Mouse (Mus musculus): ENCODE data around the gene Rasgrp1. TPM values are rescaled to one million over a fixed set of nuclear protein-coding genes. Genes with fewer than 3 reads are reported as not detected.
A peak's percentile ranks its signal among the peaks of the same experiment; 100 is the strongest.

The Rasgrp1 gene
- total and polyA plus RNA-seq, 3 experiments, result 0.38 to 0.83 (median 0.42) TPM

DNA sequence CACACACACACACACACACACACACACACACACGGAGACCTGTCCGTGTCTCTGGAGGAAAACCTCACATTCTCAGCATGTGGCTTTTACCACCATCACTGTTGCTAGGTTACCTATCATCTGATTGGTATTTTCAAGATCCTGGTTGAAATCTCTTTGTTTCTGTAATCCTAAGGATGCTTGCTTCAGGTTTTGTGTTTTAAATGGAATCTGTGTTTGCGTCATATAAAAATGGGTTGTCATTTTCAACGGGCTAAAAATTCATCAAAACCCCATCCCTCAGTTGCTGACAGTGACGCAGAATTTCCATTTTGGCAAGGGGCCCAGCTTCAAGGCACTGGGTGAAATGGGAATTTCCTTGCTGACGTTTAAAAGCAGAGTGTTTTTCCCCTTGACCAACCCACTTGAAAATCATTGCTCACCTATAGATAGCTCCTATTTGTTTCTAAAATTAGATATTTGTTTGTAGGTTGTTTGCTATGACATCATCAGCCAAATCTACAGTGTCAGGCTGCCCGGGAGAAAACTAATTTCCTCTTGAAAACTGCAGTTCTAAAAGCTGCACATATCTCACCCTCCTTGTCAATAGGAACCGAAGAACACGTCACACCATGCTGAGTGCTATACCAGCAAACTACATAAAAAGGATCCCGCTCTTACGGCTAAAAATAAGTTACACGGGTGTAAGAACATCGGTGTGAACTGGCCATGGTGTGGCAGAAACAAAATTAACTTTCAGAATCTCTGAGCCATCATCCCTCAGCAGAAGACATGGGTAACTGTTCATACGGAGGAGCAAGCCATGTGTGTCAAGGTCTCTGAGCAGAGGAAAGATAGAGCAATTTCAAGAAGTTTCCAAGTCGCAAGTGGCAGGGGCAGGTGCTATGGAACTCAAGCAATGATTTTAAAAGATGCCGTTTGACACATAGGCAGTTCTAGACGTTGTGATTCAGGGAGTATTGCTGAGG, 47.4 kb upstream of the Rasgrp1 start (continued):
- TF ChIP-seq TCF12 (IDR thresholded peaks at IDR 0.05; ENCODE audit: low read depth, low read length) (no peak), SIN3A (IDR thresholded peaks at IDR 0.05; ENCODE audit: low read length) (peak; percentile 41; the same call in 1 of the 2 replicates), ZNF384 (IDR thresholded peaks at IDR 0.05; ENCODE audit: low read depth, low read length) (no peak), CHD2 (IDR thresholded peaks at IDR 0.05; ENCODE audit: low read length) (0 out of 2 replicates have a peak, but pooled peaks have one; percentile 7), BHLHE40 (IDR thresholded peaks at IDR 0.05; ENCODE audit: low read depth, low read length) (peak; percentile 18; the same call in 1 of the 2 replicates), MAZ (IDR thresholded peaks at IDR 0.05; ENCODE audit: low read depth, low read length) (no peak), E2F4 (IDR thresholded peaks at IDR 0.05; ENCODE audit: insufficient replicate concordance, low read depth, low read length) (no peak), USF1 (IDR thresholded peaks at IDR 0.05; ENCODE audit: low read depth, low read length) (no peak), ZMIZ1 (IDR thresholded peaks at IDR 0.05; ENCODE audit: low read depth, low read length) (no peak), POLR2AphosphoS2 (IDR thresholded peaks at IDR 0.05; ENCODE audit: low read depth, low read length) (no peak), CTCF (conservative IDR thresholded peaks at IDR 0.05 in 1 of 2, IDR thresholded peaks at IDR 0.05 in 1 of 2; ENCODE audit: low read depth in 2 of 2, low read length in 2 of 2) (no peak), IRF4 (IDR thresholded peaks at IDR 0.05; ENCODE audit: low read depth, low read length) (no peak; the same call in 1 of the 2 replicates), NRF1 (IDR thresholded peaks at IDR 0.05; ENCODE audit: low read depth, low read length) (0 out of 2 replicates have a peak, but pooled peaks have one; percentile 10)

DNA sequence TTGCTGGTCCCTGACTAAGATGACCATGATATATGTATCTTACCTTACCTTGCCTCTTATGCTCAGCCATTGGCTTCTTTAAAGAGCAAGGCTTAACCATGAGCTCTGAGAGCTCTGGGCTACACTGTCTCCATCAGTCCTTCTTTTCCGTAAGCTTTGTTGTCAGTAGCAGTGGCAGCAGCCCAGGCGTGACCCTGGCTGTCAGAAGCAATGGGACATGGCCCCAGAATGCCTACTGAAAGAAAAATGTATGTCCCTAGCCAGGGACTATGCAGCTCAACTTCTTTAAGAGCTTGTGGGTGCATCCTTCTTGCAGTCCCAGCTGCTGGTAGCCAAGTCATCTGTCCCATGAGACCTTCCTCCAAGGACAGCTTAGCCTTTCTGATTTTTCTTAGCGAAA, 46.7 kb upstream of the Rasgrp1 start:
- Histone ChIP-seq H3K4me1 (ENCODE audit: control insufficient read depth in 1 of 2, insufficient read depth in 2 of 2) (peaks cover 14 to 64% of the 10 kb centered on the region in 2 experiments; a peak in 3 of 4 replicates), H3K36me3 (replicated peaks in 1 of 2; ENCODE audit: control insufficient read depth in 1 of 2, insufficient read depth in 1 of 2, low read length in 1 of 2) (no peaks in the 10 kb centered on the region), H3K79me2 (replicated peaks; ENCODE audit: control insufficient read depth, extremely low read depth, insufficient read depth, poor library complexity, severe bottlenecking) (no peaks in the 10 kb centered on the region), H3K9ac (ENCODE audit: insufficient read depth, low read depth) (no peak overlapping the region), H3K27me3 (replicated peaks) (no peaks in the 10 kb centered on the region), H3K27ac (ENCODE audit: insufficient read depth, low read depth) (no peak overlapping the region), H3K4me2 (ENCODE audit: insufficient read depth, low read depth, poor library complexity, severe bottlenecking) (peak overlapping the region; percentile 70), H3K9me3 (replicated peaks; ENCODE audit: low read length) (no peaks in the 10 kb centered on the region), H3K4me3 (replicated peaks in 1 of 3; ENCODE audit: low read depth in 2 of 3, low read length in 2 of 3, poor library complexity in 1 of 3) (no peak overlapping the region)
- peak; percentile 24 for DNase-seq (ENCODE audit: extremely low read depth)
- in situ Hi-C loops (cut with MboI; ENCODE audit: low pct_ligation_motif_present, low pct_unique_long_range_greater_than_20kb, low sequenced_read_pairs), result no loop called here
- TF ChIP-seq MAZ (IDR thresholded peaks at IDR 0.05; ENCODE audit: low read depth, low read length) (no peak), NELFE (IDR thresholded peaks at IDR 0.05; ENCODE audit: low read depth, low read length) (no peak), USF2 (conservative IDR thresholded peaks at IDR 0.05; ENCODE audit: low read depth, low read length) (no peak), ZKSCAN1 (IDR thresholded peaks at IDR 0.05; ENCODE audit: borderline replicate concordance, low read depth, low read length) (no peak), NRF1 (IDR thresholded peaks at IDR 0.05; ENCODE audit: low read depth, low read length) (no peak), JUN (IDR thresholded peaks at IDR 0.05; ENCODE audit: insufficient read depth, low read depth, low read length) (no peak), SMC3 (IDR thresholded peaks at IDR 0.05; ENCODE audit: low read depth, low read length) (no peak), MYC (IDR thresholded peaks at IDR 0.05; ENCODE audit: low read depth, low read length) (no peak), E2F4 (IDR thresholded peaks at IDR 0.05; ENCODE audit: insufficient replicate concordance, low read depth, low read length) (no peak), MEF2A (IDR thresholded peaks at IDR 0.05; ENCODE audit: borderline replicate concordance, low read depth, low read length) (no peak), HCFC1 (IDR thresholded peaks at IDR 0.05; ENCODE audit: low read depth, low read length) (no peak), MAFK (IDR thresholded peaks at IDR 0.05; ENCODE audit: insufficient replicate concordance, low read length) (no peak), POLR2A (IDR thresholded peaks at IDR 0.05; ENCODE audit: low read depth, low read length) (no peak), MAX (IDR thresholded peaks at IDR 0.05; ENCODE audit: low read length) (no peak), MXI1 (IDR thresholded peaks at IDR 0.05; ENCODE audit: low read depth, low read length) (no peak), ZNF384 (IDR thresholded peaks at IDR 0.05; ENCODE audit: low read depth, low read length) (no peak), CTCF (conservative IDR thresholded peaks at IDR 0.05 in 1 of 2, IDR thresholded peaks at IDR 0.05 in 1 of 2; ENCODE audit: low read depth in 2 of 2, low read length in 2 of 2) (no peak), ZMIZ1 (IDR thresholded peaks at IDR 0.05; ENCODE audit: low read depth, low read length) (no peak), ZC3H11A (IDR thresholded peaks at IDR 0.05; ENCODE audit: low read depth, low read length) (no peak)
- dilution Hi-C loops (cut with MboI; ENCODE audit: extremely low pct_ligation_motif_present, extremely low pct_unique_long_range_greater_than_20kb, low sequenced_read_pairs), result no loop called here
